12 mouse cellular contexts compared by ENCODE assay signal in genomic region chr11:101419610-101420009, GRCm38 (mm10). TPM values are rescaled to one million over a fixed set of nuclear protein-coding genes. Genes with fewer than 3 reads are reported as not detected.
DNase-seq lines count a peak whose midpoint lies in the region; ATAC-seq and TF ChIP-seq lines count a peak whose summit lies in the region.
"Had no signal": no experiment of that assay in that cellular context is flagged by ENCODE, and none has a peak within 500 bp of the region (broad histone marks: within the 10 kb centered on the region; RNA-seq: fewer than 3 reads in every experiment).

No protein-coding gene starts in this region.

- no peak for TF ChIP-seq POLR2A in lung, adult 2 months (IDR thresholded peaks at IDR 0.05; ENCODE audit: borderline replicate concordance, extremely low read depth, low read depth, low read length)
- TF ChIP-seq POLR2A in MEL (IDR thresholded peaks at IDR 0.05; ENCODE audit: control insufficient read depth in 1 of 2, insufficient read depth in 1 of 2, low read depth in 1 of 2, low read length in 2 of 2, poor library complexity in 1 of 2) = no peak

- H3K27me3 ChIP-seq in hindbrain, postnatal 0 days (ENCODE audit: insufficient read depth, low read length) = no peaks in the 10 kb centered on the region
- H3K27me3 ChIP-seq in hindbrain, embryonic 13.5 days = no peaks in the 10 kb centered on the region
- H3K27me3 ChIP-seq in MEL (ENCODE audit: control insufficient read depth in 1 of 2, insufficient read depth in 2 of 2, low read length in 2 of 2) = no peaks in the 10 kb centered on the region
- H3K27me3 ChIP-seq in liver, postnatal 0 days (ENCODE audit: insufficient read depth, low read length) = no peaks in the 10 kb centered on the region
- H3K27me3 ChIP-seq: heart, embryonic 12.5 days; neural tube, embryonic 15.5 days; stomach, embryonic 15.5 days had no signal

- no peak overlapping the region for H3K27ac ChIP-seq in hindbrain, postnatal 0 days
- no peak overlapping the region for H3K27ac ChIP-seq in hindbrain, embryonic 13.5 days
- peak overlapping the region; percentile 17; the same call in 1 of the 2 replicates for H3K27ac ChIP-seq in MEL (ENCODE audit: control insufficient read depth, low read depth, low read length)
- H3K27ac ChIP-seq in liver, postnatal 0 days (ENCODE audit: low read depth) = no peak overlapping the region
- H3K27ac ChIP-seq: neural tube, embryonic 15.5 days; stomach, embryonic 15.5 days had no signal

- no peak; the same call in 1 of the 2 replicates for TF ChIP-seq RAD21 in MEL (IDR thresholded peaks at IDR 0.05; ENCODE audit: low read depth, low read length)

- no peak overlapping the region for H3K4me3 ChIP-seq in hindbrain, postnatal 0 days (ENCODE audit: low read length)
- H3K4me3 ChIP-seq in hindbrain, embryonic 13.5 days = no peak overlapping the region
- H3K4me3 ChIP-seq in lung, adult 2 months (replicated peaks; ENCODE audit: extremely low read depth, low read depth, low read length) = no peak overlapping the region
- H3K4me3 ChIP-seq in MEL (ENCODE audit: control insufficient read depth in 1 of 2, insufficient read depth in 1 of 2, low read depth in 2 of 2, low read length in 2 of 2) = no peak overlapping the region
- H3K4me3 ChIP-seq in liver, postnatal 0 days (ENCODE audit: low read depth, low read length) = no peak overlapping the region
- H3K4me3 ChIP-seq: erythroblast, embryonic 14.5 days; heart, embryonic 12.5 days; neural tube, embryonic 15.5 days; stomach, embryonic 15.5 days had no signal

- TF ChIP-seq CTCF in hindbrain, postnatal 0 days (IDR thresholded peaks at IDR 0.05; ENCODE audit: low read depth) = peak; percentile 47
- 0 out of 2 replicates have a peak, but pooled peaks have one; percentile 4 for TF ChIP-seq CTCF in lung, adult 2 months (IDR thresholded peaks at IDR 0.05; ENCODE audit: insufficient read depth, low read length)
- peak; percentile 22 to 52 (median 41) for TF ChIP-seq CTCF in MEL (IDR thresholded peaks at IDR 0.05 in 2 of 3, conservative IDR thresholded peaks at IDR 0.05 in 1 of 3; ENCODE audit: control insufficient read depth in 1 of 3, insufficient read depth in 1 of 3, low read depth in 2 of 3, low read length in 3 of 3, poor library complexity in 1 of 3, severe bottlenecking in 1 of 3)
- peak; percentile 34; the same call in 1 of the 2 replicates for TF ChIP-seq CTCF in liver, postnatal 0 days (IDR thresholded peaks at IDR 0.05; ENCODE audit: low read depth)

- 27% methylated on average over 3 of the region's 3 CpGs for WGBS in hindbrain, postnatal 0 days
- WGBS in hindbrain, embryonic 13.5 days = 26% methylated on average over 3 of the region's 3 CpGs
- 43% methylated on average over 3 of the region's 3 CpGs for WGBS in lung, adult 2 months
- WGBS in liver, postnatal 0 days (ENCODE audit: insufficient replicate concordance) = 48% methylated on average over 3 of the region's 3 CpGs

- peak; percentile 41 for DNase-seq in hindbrain, postnatal 0 days (ENCODE audit: low spot score)
- no peak for DNase-seq in lung, adult 2 months
- no peak for DNase-seq in lung, adult 18-20 months
- DNase-seq in MEL (ENCODE audit: low read depth, low spot score) = peak; percentile 61
- DNase-seq in liver, postnatal 0 days = no peak
- no peak for DNase-seq in testis, postnatal 10 days (ENCODE audit: low spot score)
- no peak for DNase-seq in spleen, postnatal 14 days (ENCODE audit: low spot score in 2 of 2)

- no peaks in the 10 kb centered on the region for H3K9me3 ChIP-seq in hindbrain, postnatal 0 days (ENCODE audit: low read length)
- H3K9me3 ChIP-seq in hindbrain, embryonic 13.5 days = no peaks in the 10 kb centered on the region
- H3K9me3 ChIP-seq in MEL (replicated peaks; ENCODE audit: insufficient read depth, low read length) = no peaks in the 10 kb centered on the region
- no peaks in the 10 kb centered on the region for H3K9me3 ChIP-seq in liver, postnatal 0 days (ENCODE audit: low read length)
- H3K9me3 ChIP-seq: heart, embryonic 12.5 days; neural tube, embryonic 15.5 days; stomach, embryonic 15.5 days had no signal

- H3K9ac ChIP-seq in hindbrain, postnatal 0 days (replicated peaks; ENCODE audit: low read length) = no peak overlapping the region
- H3K9ac ChIP-seq in hindbrain, embryonic 13.5 days = no peak overlapping the region
- H3K9ac ChIP-seq in MEL (ENCODE audit: control insufficient read depth, low read depth, low read length, poor library complexity, severe bottlenecking) = no peak overlapping the region
- no peak overlapping the region for H3K9ac ChIP-seq in liver, postnatal 0 days (replicated peaks)
- H3K9ac ChIP-seq: heart, embryonic 12.5 days; neural tube, embryonic 15.5 days; stomach, embryonic 15.5 days had no signal

- H3K4me2 ChIP-seq in hindbrain, postnatal 0 days (ENCODE audit: low read depth, low read length) = no peak overlapping the region
- no peak overlapping the region for H3K4me2 ChIP-seq in hindbrain, embryonic 13.5 days
- H3K4me2 ChIP-seq in liver, postnatal 0 days (ENCODE audit: low read depth, low read length) = no peak overlapping the region
- H3K4me2 ChIP-seq: heart, embryonic 12.5 days; neural tube, embryonic 15.5 days; stomach, embryonic 15.5 days had no signal

- H3K4me1 ChIP-seq in hindbrain, postnatal 0 days (ENCODE audit: insufficient read depth, low read length) = peaks cover 10% of the 10 kb centered on the region; the same call in 1 of the 2 replicates
- peaks cover 25% of the 10 kb centered on the region for H3K4me1 ChIP-seq in hindbrain, embryonic 13.5 days (replicated peaks)
- H3K4me1 ChIP-seq in lung, adult 2 months (ENCODE audit: control insufficient read depth, insufficient read depth, low read length) = peaks cover 11% of the 10 kb centered on the region; the same call in 1 of the 2 replicates
- peaks cover 12 to 17% of the 10 kb centered on the region in 2 experiments for H3K4me1 ChIP-seq in MEL (ENCODE audit: control insufficient read depth in 1 of 2, insufficient read depth in 2 of 2, low read length in 2 of 2)
- H3K4me1 ChIP-seq in liver, postnatal 0 days (ENCODE audit: insufficient read depth) = peaks cover 17% of the 10 kb centered on the region

- H3K79me2 ChIP-seq in MEL (ENCODE audit: control insufficient read depth, insufficient read depth, low read length, poor library complexity) = peaks cover 12% of the 10 kb centered on the region

- H3K36me3 ChIP-seq in hindbrain, postnatal 0 days (ENCODE audit: insufficient read depth, low read length) = no peaks in the 10 kb centered on the region
- no peaks in the 10 kb centered on the region for H3K36me3 ChIP-seq in hindbrain, embryonic 13.5 days
- H3K36me3 ChIP-seq in MEL (ENCODE audit: control insufficient read depth in 1 of 2, insufficient read depth in 2 of 2, low read length in 2 of 2) = peaks cover 0 to 22% of the 10 kb centered on the region in 2 experiments; a peak in 3 of 4 replicates
- H3K36me3 ChIP-seq in liver, postnatal 0 days (replicated peaks; ENCODE audit: insufficient read depth, low read length) = no peaks in the 10 kb centered on the region
- H3K36me3 ChIP-seq: neural tube, embryonic 15.5 days; stomach, embryonic 15.5 days had no signal

- TF ChIP-seq EP300 in MEL (IDR thresholded peaks at IDR 0.05; ENCODE audit: low read depth in 1 of 2, low read length in 2 of 2) = no peak
- no peak for TF ChIP-seq EP300 in liver, postnatal 0 days (IDR thresholded peaks at IDR 0.05; ENCODE audit: low read depth)

- ATAC-seq in hindbrain, postnatal 0 days = no peak
- no peak for ATAC-seq in hindbrain, embryonic 13.5 days (ENCODE audit: low FRiP score)
- ATAC-seq in liver, postnatal 0 days = no peak

RNA-seq across cellular contexts. Expression of gene Aarsd1, which starts 2.2 kb away (rescaled TPM):
- 62.5 and 69.4 TPM in 2 replicates for total RNA-seq in hindbrain, postnatal 0 days (2014; rRNA removed)
- 89.9 and 91.6 TPM in 2 replicates for polyA plus RNA-seq in hindbrain, postnatal 0 days (2015; fragmentation: Nextera tagmentation; extraction: Ambion mirVana)
- 91.5 and 96.2 TPM in 2 replicates for polyA plus RNA-seq in hindbrain, embryonic 13.5 days (2015; fragmentation: Nextera tagmentation; extraction: Ambion mirVana)
- polyA plus RNA-seq in lung, adult 2 months (2012; rRNA removed) = 20.5 and 20.9 TPM in 2 replicates
- 133 TPM in 2 replicates for total RNA-seq in MEL (2012; rRNA removed)
- 100 to 1,000 TPM in 1 of 2 experiments, 10 to 100 TPM in 1; 80.5 to 371 TPM for polyA plus RNA-seq in MEL (2012; ENCODE audit: insufficient read depth in 1 of 2, insufficient read length in 2 of 2, low read depth in 1 of 2, low replicate concordance in 2 of 2, missing spikeins in 1 of 2)
- 23.7 and 24.2 TPM in 2 replicates for polyA plus RNA-seq in liver, postnatal 0 days (2015; fragmentation: Nextera tagmentation; extraction: Ambion mirVana)

RNA-seq across cellular contexts. Expression of gene Gm27029, which starts 5.0 kb away (rescaled TPM):
- total RNA-seq in hindbrain, postnatal 0 days (2014; rRNA removed) = 2.2 TPM in 1 of 2 replicates, not detected in the other
- 4.7 and 6.4 TPM in 2 replicates for polyA plus RNA-seq in hindbrain, postnatal 0 days (2015; fragmentation: Nextera tagmentation; extraction: Ambion mirVana)
- polyA plus RNA-seq in hindbrain, embryonic 13.5 days (2015; fragmentation: Nextera tagmentation; extraction: Ambion mirVana) = 4.8 and 8.0 TPM in 2 replicates
- polyA plus RNA-seq in lung, adult 2 months (2012; rRNA removed) = 0.22 and 0.36 TPM in 2 replicates
- total RNA-seq in MEL (2012; rRNA removed) = 6.8 and 7.4 TPM in 2 replicates
- polyA plus RNA-seq in MEL (2012; ENCODE audit: insufficient read depth in 1 of 2, insufficient read length in 2 of 2, low read depth in 1 of 2, low replicate concordance in 2 of 2, missing spikeins in 1 of 2) = 1 to 10 TPM in 1 of 2 experiments, not detected in 1; 4.2 TPM
- 0.49 and 1.5 TPM in 2 replicates for polyA plus RNA-seq in liver, postnatal 0 days (2015; fragmentation: Nextera tagmentation; extraction: Ambion mirVana)

RNA-seq across cellular contexts. Expression of gene Rundc1, which starts 5.3 kb away (rescaled TPM):
- 11.6 and 12.4 TPM in 2 replicates for total RNA-seq in hindbrain, postnatal 0 days (2014; rRNA removed)
- 21.4 and 22.7 TPM in 2 replicates for polyA plus RNA-seq in hindbrain, postnatal 0 days (2015; fragmentation: Nextera tagmentation; extraction: Ambion mirVana)
- polyA plus RNA-seq in hindbrain, embryonic 13.5 days (2015; fragmentation: Nextera tagmentation; extraction: Ambion mirVana) = 28.6 and 29.8 TPM in 2 replicates
- polyA plus RNA-seq in lung, adult 2 months (2012; rRNA removed) = 21.7 and 22.4 TPM in 2 replicates
- total RNA-seq in MEL (2012; rRNA removed) = 8.5 and 9.2 TPM in 2 replicates
- polyA plus RNA-seq in MEL (2012; ENCODE audit: insufficient read depth in 1 of 2, insufficient read length in 2 of 2, low read depth in 1 of 2, low replicate concordance in 2 of 2, missing spikeins in 1 of 2) = 10 to 100 TPM in 1 of 2 experiments, not detected in 1; 13.1 TPM
- 4.3 and 4.4 TPM in 2 replicates for polyA plus RNA-seq in liver, postnatal 0 days (2015; fragmentation: Nextera tagmentation; extraction: Ambion mirVana)

RNA-seq across cellular contexts. Expression of gene Ptges3l, which starts 5.5 kb away (rescaled TPM):
- 0.31 and 0.58 TPM in 2 replicates for total RNA-seq in hindbrain, postnatal 0 days (2014; rRNA removed)
- polyA plus RNA-seq in hindbrain, postnatal 0 days (2015; fragmentation: Nextera tagmentation; extraction: Ambion mirVana) = 3.8 and 4.6 TPM in 2 replicates
- polyA plus RNA-seq in hindbrain, embryonic 13.5 days (2015; fragmentation: Nextera tagmentation; extraction: Ambion mirVana) = 2.3 and 2.8 TPM in 2 replicates
- polyA plus RNA-seq in lung, adult 2 months (2012; rRNA removed) = 1.7 and 5.3 TPM in 2 replicates
- 1.4 and 1.6 TPM in 2 replicates for total RNA-seq in MEL (2012; rRNA removed)
- polyA plus RNA-seq in MEL (2012; ENCODE audit: insufficient read depth in 1 of 2, insufficient read length in 2 of 2, low read depth in 1 of 2, low replicate concordance in 2 of 2, missing spikeins in 1 of 2) = 1 to 10 TPM in 1 of 2 experiments, not detected in 1; 2.3 TPM
- 0.65 and 1.0 TPM in 2 replicates for polyA plus RNA-seq in liver, postnatal 0 days (2015; fragmentation: Nextera tagmentation; extraction: Ambion mirVana)
- polyA plus RNA-seq: erythroblast, embryonic 14.5 days had no signal

RNA-seq across cellular contexts. Expression of gene Rpl27, which starts 22.5 kb away (rescaled TPM):
- total RNA-seq in hindbrain, postnatal 0 days (2014; rRNA removed) = 535 and 538 TPM in 2 replicates
- polyA plus RNA-seq in hindbrain, postnatal 0 days (2015; fragmentation: Nextera tagmentation; extraction: Ambion mirVana) = 276 and 282 TPM in 2 replicates
- 301 and 310 TPM in 2 replicates for polyA plus RNA-seq in hindbrain, embryonic 13.5 days (2015; fragmentation: Nextera tagmentation; extraction: Ambion mirVana)
- 221 and 297 TPM in 2 replicates for polyA plus RNA-seq in lung, adult 2 months (2012; rRNA removed)
- 2,405 and 2,621 TPM in 2 replicates for total RNA-seq in MEL (2012; rRNA removed)
- polyA plus RNA-seq in MEL (2012; ENCODE audit: insufficient read depth in 1 of 2, insufficient read length in 2 of 2, low read depth in 1 of 2, low replicate concordance in 2 of 2, missing spikeins in 1 of 2) = 100 to 1,000 TPM in 1 of 2 experiments, not detected in 1; 595 TPM
- polyA plus RNA-seq in liver, postnatal 0 days (2015; fragmentation: Nextera tagmentation; extraction: Ambion mirVana) = 205 and 213 TPM in 2 replicates

Comparison
In these comparisons a context has a peak if more than half of its experiments do, and no peak if none do; other contexts are left out.
1. DNase-seq: peak in hindbrain, postnatal 0 days (single experiment) and MEL (single experiment); none in lung, adult 2 months (single experiment), lung, adult 18-20 months (0 of 2), liver, postnatal 0 days (single experiment), testis, postnatal 10 days (single experiment) and spleen, postnatal 14 days (0 of 2).
2. Peak in every context shown above with its lines, with median percentiles within 50 percentile points of each other: CTCF ChIP-seq.